In genomic region chr9:106892552-106892875, GRCm38 (mm10) we compare ENCODE assay signal across 8 mouse cellular contexts. TPM values are rescaled to one million over a fixed set of nuclear protein-coding genes. Genes with fewer than 3 reads are reported as not detected.
DNase-seq lines count a peak whose midpoint lies in the region; ATAC-seq and TF ChIP-seq lines count a peak whose summit lies in the region.

No protein-coding gene starts in this region.

- peaks cover 34% of the 10 kb centered on the region for H3K4me1 ChIP-seq in embryonic facial prominence, embryonic 13.5 days
- peaks cover 26% of the 10 kb centered on the region for H3K4me1 ChIP-seq in intestine, embryonic 15.5 days (replicated peaks)
- peaks cover 46% of the 10 kb centered on the region for H3K4me1 ChIP-seq in neural tube, embryonic 13.5 days (replicated peaks)

- under 1% methylated on average over 9 of the region's 9 CpGs for WGBS in embryonic facial prominence, embryonic 13.5 days
- under 1% methylated on average over 9 of the region's 9 CpGs for WGBS in intestine, embryonic 15.5 days
- WGBS in neural tube, embryonic 13.5 days: under 1% methylated on average over 9 of the region's 9 CpGs

- DNase-seq in left cerebral cortex, adult 2 months (ENCODE audit: extremely low spot score in 1 of 2, low spot score in 2 of 2): no peak
- DNase-seq in left cerebral cortex, postnatal 10 days (ENCODE audit: extremely low spot score in 1 of 2, low spot score in 2 of 2): no peak
- no peak for DNase-seq in urinary bladder, postnatal 10 days (ENCODE audit: low spot score)
- DNase-seq in gastrocnemius, postnatal 25 days: no peak

- TF ChIP-seq CTCF in left cerebral cortex, adult 2 months (IDR thresholded peaks at IDR 0.05): no peak

- no peaks in the 10 kb centered on the region for H3K27me3 ChIP-seq in embryonic facial prominence, embryonic 13.5 days
- no peaks in the 10 kb centered on the region for H3K27me3 ChIP-seq in intestine, embryonic 15.5 days (replicated peaks)
- no peaks in the 10 kb centered on the region for H3K27me3 ChIP-seq in neural tube, embryonic 13.5 days

- peaks cover 27% of the 10 kb centered on the region for H3K36me3 ChIP-seq in embryonic facial prominence, embryonic 13.5 days
- H3K36me3 ChIP-seq in intestine, embryonic 15.5 days: peaks cover 16% of the 10 kb centered on the region
- peaks cover 56% of the 10 kb centered on the region for H3K36me3 ChIP-seq in neural tube, embryonic 13.5 days

- H3K27ac ChIP-seq in left cerebral cortex, adult 2 months: peak overlapping the region; percentile 95
- H3K27ac ChIP-seq in embryonic facial prominence, embryonic 13.5 days: peak overlapping the region; percentile 92
- H3K27ac ChIP-seq in intestine, embryonic 15.5 days: peak overlapping the region; percentile 97
- peak overlapping the region; percentile 93 for H3K27ac ChIP-seq in neural tube, embryonic 13.5 days (replicated peaks)

- ATAC-seq in embryonic facial prominence, embryonic 13.5 days (ENCODE audit: insufficient number of reproducible peaks, insufficient read depth, low FRiP score, low TSS enrichment, low read depth): no peak
- no peak for ATAC-seq in intestine, embryonic 15.5 days
- no peak for ATAC-seq in neural tube, embryonic 13.5 days (ENCODE audit: low read depth)
- ATAC-seq in activated CD4-positive, CD25-positive, alpha-beta regulatory T cell, adult 4 months: no peak

- peak overlapping the region; percentile 87 for H3K9ac ChIP-seq in embryonic facial prominence, embryonic 13.5 days
- H3K9ac ChIP-seq in intestine, embryonic 15.5 days: peak overlapping the region; percentile 72
- peak overlapping the region; percentile 78 for H3K9ac ChIP-seq in neural tube, embryonic 13.5 days

- peak overlapping the region; percentile 100 for H3K4me3 ChIP-seq in left cerebral cortex, adult 2 months
- H3K4me3 ChIP-seq in embryonic facial prominence, embryonic 13.5 days: peak overlapping the region; percentile 86
- H3K4me3 ChIP-seq in intestine, embryonic 15.5 days (replicated peaks): peak overlapping the region; percentile 88
- peak overlapping the region; percentile 72 for H3K4me3 ChIP-seq in neural tube, embryonic 13.5 days

- intact Hi-C loops in left cerebral cortex, adult 2 months (cut with DNase I): loop anchor here (5.0 kb wide), 1 partner anchor 445 kb away; the partner anchor contains the start of gene Hemk1
- intact Hi-C loops in left cerebral cortex, postnatal 10 days (cut with DNase I): no loop called here

- peak overlapping the region; percentile 79 for H3K4me2 ChIP-seq in embryonic facial prominence, embryonic 13.5 days
- peak overlapping the region; percentile 89 for H3K4me2 ChIP-seq in intestine, embryonic 15.5 days (replicated peaks)
- peak overlapping the region; percentile 72 for H3K4me2 ChIP-seq in neural tube, embryonic 13.5 days

- no peaks in the 10 kb centered on the region for H3K9me3 ChIP-seq in embryonic facial prominence, embryonic 13.5 days
- no peaks in the 10 kb centered on the region for H3K9me3 ChIP-seq in intestine, embryonic 15.5 days
- no peaks in the 10 kb centered on the region for H3K9me3 ChIP-seq in neural tube, embryonic 13.5 days

RNA-seq across cellular contexts. Expression of gene Manf, which starts 0.7 kb away (rescaled TPM):
- 100 to 1,000 TPM; 115 to 126 TPM for total RNA-seq in left cerebral cortex, adult 2 months (2021)
- 100 to 1,000 TPM; 115 to 125 TPM for total RNA-seq in left cerebral cortex, postnatal 10 days (2021)
- 242 and 297 TPM in 2 replicates for polyA plus RNA-seq in embryonic facial prominence, embryonic 13.5 days (2015; fragmentation: Nextera tagmentation; extraction: Ambion mirVana)
- polyA plus RNA-seq in intestine, embryonic 15.5 days (2015; fragmentation: Nextera tagmentation; extraction: Ambion mirVana): 360 and 388 TPM in 2 replicates
- polyA plus RNA-seq in neural tube, embryonic 13.5 days (2015; fragmentation: Nextera tagmentation; extraction: Ambion mirVana): 231 and 303 TPM in 2 replicates
- 100 to 1,000 TPM; 150 to 198 TPM for polyA plus RNA-seq in activated CD4-positive, CD25-positive, alpha-beta regulatory T cell, adult 4 months (2017; shearing (Covaris generic))
- 10 to 100 TPM; 54.3 to 55.0 TPM for total RNA-seq in gastrocnemius, postnatal 25 days (2021)

RNA-seq across cellular contexts. Expression of gene Rbm15b, which starts 5.3 kb away (rescaled TPM):
- total RNA-seq in left cerebral cortex, adult 2 months (2021): 10 to 100 TPM; 57.1 to 57.2 TPM
- total RNA-seq in left cerebral cortex, postnatal 10 days (2021): 10 to 100 TPM; 59.9 to 61.0 TPM
- 10.5 and 13.4 TPM in 2 replicates for polyA plus RNA-seq in embryonic facial prominence, embryonic 13.5 days (2015; fragmentation: Nextera tagmentation; extraction: Ambion mirVana)
- polyA plus RNA-seq in intestine, embryonic 15.5 days (2015; fragmentation: Nextera tagmentation; extraction: Ambion mirVana): 7.4 and 7.7 TPM in 2 replicates
- 17.8 and 19.6 TPM in 2 replicates for polyA plus RNA-seq in neural tube, embryonic 13.5 days (2015; fragmentation: Nextera tagmentation; extraction: Ambion mirVana)
- polyA plus RNA-seq in activated CD4-positive, CD25-positive, alpha-beta regulatory T cell, adult 4 months (2017; shearing (Covaris generic)): 1 to 10 TPM; 3.2 to 4.4 TPM
- total RNA-seq in gastrocnemius, postnatal 25 days (2021): 1 to 10 TPM; 6.2 to 6.3 TPM
